Mouse (Mus musculus) embryo, embryonic 9.5 days (tissue): ENCODE data around the gene Gm21149.
"Not testable (repeated sequence)": the region's sequence is repeated elsewhere in the genome, so short reads cannot be mapped to it uniquely, and the experiment has no call there.

Experiments used
- DNase-seq: peaks from one replicate; pipeline ENCODE4 v3.0.0-alpha.2; 2017; ENCODE audit errors: extremely low spot score

The Gm21149 gene

DNA sequence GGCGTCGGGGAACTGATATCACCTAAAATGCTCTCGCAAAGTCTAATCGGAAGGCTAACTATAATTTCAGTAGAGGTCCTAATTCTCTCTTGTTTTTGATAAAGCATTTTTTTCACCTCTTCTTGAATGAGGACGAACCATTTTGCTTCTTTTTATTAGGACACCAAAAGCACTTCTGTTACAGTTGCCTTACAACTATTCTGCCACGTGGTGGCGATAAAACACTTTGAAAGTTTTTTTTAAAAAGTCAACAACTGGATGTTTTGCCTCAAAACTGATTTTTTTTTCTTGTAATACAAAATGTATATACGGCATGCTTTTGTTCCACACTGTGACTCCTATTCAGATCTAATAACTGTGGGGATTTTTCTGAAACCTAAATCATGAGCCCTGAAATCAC is 14.7 kb downstream of the Gm21149 start:
- not testable (repeated sequence) for DNase-seq

DNA sequence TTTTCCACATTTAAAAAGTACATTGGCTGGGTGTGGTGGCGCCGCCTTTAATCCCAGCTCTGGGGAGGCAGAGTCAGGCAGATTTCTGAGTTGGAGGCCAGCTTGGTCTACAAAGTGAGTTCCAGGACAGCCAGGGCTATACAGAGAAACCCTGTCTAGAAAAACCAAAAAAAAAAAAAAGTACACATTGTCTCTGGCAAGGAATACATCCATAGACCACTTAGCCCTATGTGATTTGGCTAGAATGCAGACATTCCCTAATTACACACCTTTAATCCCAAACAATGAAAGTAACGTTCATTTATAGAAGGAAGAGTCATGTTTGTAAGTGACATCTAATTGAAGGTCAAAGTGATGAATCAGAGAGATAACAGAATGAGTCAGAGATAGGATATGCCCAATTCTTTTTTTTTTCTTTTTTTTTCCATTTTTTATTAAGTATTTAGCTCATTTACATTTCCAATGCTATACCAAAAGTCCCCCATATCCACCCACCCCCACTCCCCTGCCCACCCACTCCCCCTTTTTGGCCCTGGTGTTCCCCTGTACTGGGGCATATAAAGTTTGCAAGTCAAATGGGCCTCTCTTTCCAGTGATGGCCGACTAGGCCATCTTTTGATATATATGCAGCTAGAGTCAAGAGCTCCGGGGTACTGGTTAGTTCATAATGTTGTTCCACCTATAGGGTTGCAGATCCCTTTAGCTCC is 18.3 kb downstream of the Gm21149 start:
- DNase-seq: not testable (repeated sequence)
